ENCODE assay signal across 16 mouse cellular contexts in genomic region chr13:96376871-96377270, GRCm38 (mm10). TPM values are rescaled to one million over a fixed set of nuclear protein-coding genes. Genes with fewer than 3 reads are reported as not detected.
DNase-seq lines count a peak whose midpoint lies in the region; ATAC-seq and TF ChIP-seq lines count a peak whose summit lies in the region.
"Had no signal": no experiment of that assay in that cellular context is flagged by ENCODE, and none has a peak within 500 bp of the region (broad histone marks: within the 10 kb centered on the region; RNA-seq: fewer than 3 reads in every experiment).

No protein-coding gene starts in this region.

- no peaks in the 10 kb centered on the region for H3K9me3 ChIP-seq in hindbrain, postnatal 0 days (ENCODE audit: low read length)
- H3K9me3 ChIP-seq: G1E; neural tube, embryonic 13.5 days had no signal

- H3K4me3 ChIP-seq in hindbrain, postnatal 0 days (ENCODE audit: low read length), result no peak overlapping the region
- H3K4me3 ChIP-seq: neural tube, embryonic 13.5 days had no signal

- H3K4me2 ChIP-seq in hindbrain, postnatal 0 days (ENCODE audit: low read depth, low read length), result no peak overlapping the region
- H3K4me2 ChIP-seq: hindbrain, embryonic 14.5 days; neural tube, embryonic 13.5 days had no signal

- no peak overlapping the region for H3K27ac ChIP-seq in hindbrain, postnatal 0 days
- H3K27ac ChIP-seq: hindbrain, embryonic 14.5 days; liver, embryonic 14.5 days; neural tube, embryonic 13.5 days had no signal

- H3K4me1 ChIP-seq in hindbrain, postnatal 0 days (ENCODE audit: insufficient read depth, low read length), result no peaks in the 10 kb centered on the region
- H3K4me1 ChIP-seq: neural tube, embryonic 13.5 days had no signal

- peak; percentile 12 for DNase-seq in kidney, postnatal 10 days
- no peak for DNase-seq in kidney, adult 9 months
- peak; percentile 46 for DNase-seq in gastrocnemius, adult 18-20 months (ENCODE audit: low spot score)
- DNase-seq in gastrocnemius, postnatal 14 days, result peak; percentile 64
- DNase-seq in lung, postnatal 10 days, result peak; percentile 53
- DNase-seq in hindbrain, postnatal 0 days (ENCODE audit: low spot score), result no peak
- DNase-seq in right cerebral cortex, adult 2 months (ENCODE audit: low spot score in 2 of 2), result no peak
- DNase-seq: adrenal gland, postnatal 25 days; kidney, adult 11 months; kidney, postnatal 25 days; left cerebral cortex, postnatal 4 days; thymus, adult 2 months had no signal

- ATAC-seq in hindbrain, postnatal 0 days, result no peak

- WGBS in hindbrain, postnatal 0 days, result 85% methylated on average over 18 of the region's 18 CpGs

- no peaks in the 10 kb centered on the region for H3K36me3 ChIP-seq in hindbrain, postnatal 0 days (ENCODE audit: insufficient read depth, low read length)
- H3K36me3 ChIP-seq: G1E; neural tube, embryonic 13.5 days had no signal

- no peaks in the 10 kb centered on the region for H3K27me3 ChIP-seq in hindbrain, postnatal 0 days (ENCODE audit: insufficient read depth, low read length)
- H3K27me3 ChIP-seq: neural tube, embryonic 13.5 days had no signal

- no peak for TF ChIP-seq CTCF in hindbrain, postnatal 0 days (IDR thresholded peaks at IDR 0.05; ENCODE audit: low read depth)

- intact Hi-C loops in gastrocnemius, postnatal 14 days (cut with DNase I; ENCODE audit: low total_unique reads), result no loop called here

- no peak overlapping the region for H3K9ac ChIP-seq in hindbrain, postnatal 0 days (replicated peaks; ENCODE audit: low read length)
- H3K9ac ChIP-seq: hindbrain, embryonic 14.5 days; liver, embryonic 14.5 days; neural tube, embryonic 13.5 days had no signal

RNA-seq across cellular contexts. Expression of gene Poc5, which starts 11.2 kb away (rescaled TPM):
- 1 to 10 TPM; 5.3 to 5.5 TPM for total RNA-seq in gastrocnemius, adult 18-20 months (2021)
- total RNA-seq in gastrocnemius, postnatal 14 days (2021), result 1 to 10 TPM; 6.7 to 7.9 TPM
- total RNA-seq in hindbrain, postnatal 0 days (2014; rRNA removed), result 21.7 and 26.1 TPM in 2 replicates
- 16.7 and 19.0 TPM in 2 replicates for polyA plus RNA-seq in hindbrain, postnatal 0 days (2015; fragmentation: Nextera tagmentation; extraction: Ambion mirVana)

Comparison
In these comparisons a context has a peak if more than half of its experiments do, and no peak if none do; other contexts are left out.
1. DNase-seq: peak in kidney, postnatal 10 days (single experiment), gastrocnemius, adult 18-20 months (single experiment), gastrocnemius, postnatal 14 days (single experiment) and lung, postnatal 10 days (single experiment); none in kidney, adult 9 months (single experiment), hindbrain, postnatal 0 days (single experiment) and right cerebral cortex, adult 2 months (0 of 2).